Mouse (Mus musculus): ENCODE results near the gene Tsfm.
A peak's percentile ranks its signal among the peaks of the same experiment; 100 is the strongest.

The Tsfm gene

GRCm38 (mm10) chr10:127041274-127041766 is 10.7 kb upstream of the Tsfm start, which contains the start of the genes Mettl1 and Eef1akmt3:
Gene Mettl1, plus strand, starts transcription at chr10:127041414.
Gene Eef1akmt3, minus strand, starts transcription at chr10:127041513.
- no peak for DNase-seq

DNA sequence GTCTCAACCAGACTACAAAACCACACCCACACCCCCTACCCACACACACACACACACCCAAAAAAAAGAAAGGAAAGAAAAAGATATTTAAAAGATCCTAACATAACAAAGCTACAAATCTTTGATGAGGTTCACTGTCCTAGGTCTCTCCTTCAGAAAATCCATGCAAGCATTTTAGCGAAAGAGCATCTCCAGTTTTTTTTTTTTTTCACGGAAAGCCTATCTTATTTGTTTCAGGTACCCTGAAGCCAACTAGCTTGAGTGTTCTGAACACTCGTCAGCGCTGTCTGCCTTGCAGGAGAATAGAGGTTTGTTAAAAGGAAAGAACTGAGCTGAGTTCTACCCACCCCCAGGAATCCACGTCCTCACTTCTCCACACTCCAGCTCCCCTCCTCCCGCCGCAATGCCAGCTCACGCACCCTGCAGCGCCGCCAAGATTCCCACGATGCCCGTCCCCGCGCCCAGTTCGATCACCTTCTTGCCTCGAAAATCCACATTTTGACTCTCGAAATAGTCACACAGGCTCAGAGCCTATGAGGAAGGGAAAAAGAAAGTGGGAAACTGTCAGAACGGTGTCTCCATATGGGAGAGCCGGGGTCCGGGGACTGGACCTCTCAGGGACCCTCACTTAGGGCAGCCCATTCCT is 10.1 kb upstream of the Tsfm start:
- DNase-seq: peak; percentile 39

- peak; percentile 43 for DNase-seq
Measured at GRCm38 (mm10) chr10:127037641-127038040, 7.0 kb upstream of the Tsfm start.

DNA sequence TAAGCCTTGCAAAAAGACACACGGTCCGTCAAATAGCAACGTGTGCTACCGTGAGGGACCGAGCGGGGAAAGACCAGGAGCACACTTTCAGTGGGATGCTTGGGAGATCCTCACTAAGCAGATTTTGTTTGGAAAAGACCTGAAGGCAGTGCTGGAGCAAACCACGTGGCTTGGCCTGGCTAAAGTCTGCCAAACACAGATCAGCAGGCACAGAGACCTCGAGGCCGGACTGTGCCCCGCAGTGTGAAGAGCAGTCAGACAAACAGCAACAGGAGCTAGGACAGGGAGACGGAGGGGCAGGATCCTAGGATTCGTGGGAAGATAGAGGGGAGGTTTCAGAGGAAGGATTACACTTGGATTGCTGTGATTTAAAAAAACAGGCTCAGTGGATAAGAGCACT is 5.6 kb upstream of the Tsfm start:
- DNase-seq: peak; percentile 72

- peak; percentile 62 for DNase-seq
Measured at GRCm38 (mm10) chr10:127033301-127033741, 2.7 kb upstream of the Tsfm start.

DNA sequence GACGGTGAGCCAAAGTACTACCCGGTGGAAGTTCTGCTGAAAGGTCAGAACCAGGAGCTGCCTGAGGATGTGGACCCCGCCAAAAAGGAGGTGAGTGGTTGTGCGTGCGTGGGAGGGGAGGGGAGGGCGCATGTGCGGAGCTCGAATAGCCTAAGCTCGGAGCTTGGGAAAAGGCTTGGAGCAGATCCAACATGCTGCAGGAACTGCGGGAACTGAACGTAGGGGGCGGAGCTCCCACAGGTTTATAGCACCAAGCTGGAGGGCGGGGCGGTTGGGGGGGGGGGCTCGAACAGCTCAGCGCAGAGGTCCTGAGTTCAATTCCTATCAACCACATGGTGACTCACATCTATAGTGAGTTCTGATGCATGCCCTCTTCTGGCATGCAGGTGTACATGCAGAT is 12.2 kb downstream of the Tsfm start:
- no peak for DNase-seq

DNA sequence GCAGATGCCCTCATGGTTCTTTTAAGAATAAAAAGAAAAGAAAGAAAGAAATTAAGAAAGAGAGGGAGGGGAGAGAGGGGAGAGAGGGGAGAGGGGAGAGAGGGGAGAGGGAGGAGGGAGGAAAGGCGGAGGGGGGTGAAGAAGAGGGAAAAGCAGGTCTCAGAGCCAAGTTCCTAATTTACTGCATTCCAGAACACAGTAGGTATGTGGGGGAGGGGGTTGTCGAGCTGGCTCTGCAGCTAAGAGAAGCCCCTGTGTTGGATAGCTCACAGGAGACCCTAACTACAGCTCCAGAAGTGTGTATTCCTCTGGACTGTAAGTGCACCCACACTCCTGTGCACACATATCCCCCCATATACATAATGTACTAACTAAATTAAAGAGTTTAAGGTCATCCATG is 13.6 kb downstream of the Tsfm start:
- no peak for DNase-seq

GRCm38 (mm10) chr10:127016488-127016887 is 14.2 kb downstream of the Tsfm start:
- peak; percentile 60 for DNase-seq

- DNase-seq: no peak
Measured at GRCm38 (mm10) chr10:127003806-127004205, 26.8 kb downstream of the Tsfm start.

DNA sequence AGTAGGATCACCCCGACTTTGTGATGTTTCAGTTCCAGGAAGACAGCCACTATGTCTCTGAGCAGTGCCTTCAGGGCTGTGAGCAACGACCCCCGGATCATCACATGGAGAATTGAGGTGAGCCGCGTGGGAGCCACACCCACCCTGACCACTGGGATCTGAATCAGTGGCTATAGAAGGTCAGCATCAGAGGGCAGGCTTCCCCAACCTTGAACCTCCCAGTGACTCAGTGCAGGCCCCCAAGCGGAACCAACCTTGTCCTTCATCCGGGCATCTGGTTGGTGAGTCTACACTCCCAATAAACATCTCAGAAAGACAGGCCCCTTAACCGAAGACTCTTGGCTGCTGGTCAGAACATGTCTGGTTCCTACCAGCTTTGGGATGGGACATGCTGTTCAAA is 27.3 kb downstream of the Tsfm start:
- no peak for DNase-seq

DNA sequence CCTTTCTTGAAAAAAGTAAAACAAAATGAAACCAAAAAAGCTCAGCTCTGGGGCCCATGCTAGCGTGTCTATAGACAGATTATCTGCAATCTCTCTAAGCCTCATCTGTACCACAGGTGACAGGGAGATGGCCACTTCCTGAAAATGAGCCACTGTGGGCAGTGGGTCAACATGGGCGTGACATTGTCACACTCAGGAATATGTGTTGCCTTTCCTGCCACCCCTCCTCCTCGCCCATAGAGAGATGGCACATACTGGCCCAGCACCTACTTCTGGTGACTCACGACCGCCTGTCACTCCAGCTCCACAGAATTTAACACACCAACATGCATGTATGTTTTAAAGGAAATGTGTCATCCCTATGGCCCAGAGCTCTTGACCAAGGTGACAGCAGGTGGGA is 27.9 kb downstream of the Tsfm start:
- no peak for DNase-seq

- no peak for DNase-seq
Measured at GRCm38 (mm10) chr10:127002056-127002455, 28.6 kb downstream of the Tsfm start.

GRCm38 (mm10) chr10:127001297-127001696 is 29.3 kb downstream of the Tsfm start:
- no peak for DNase-seq

DNA sequence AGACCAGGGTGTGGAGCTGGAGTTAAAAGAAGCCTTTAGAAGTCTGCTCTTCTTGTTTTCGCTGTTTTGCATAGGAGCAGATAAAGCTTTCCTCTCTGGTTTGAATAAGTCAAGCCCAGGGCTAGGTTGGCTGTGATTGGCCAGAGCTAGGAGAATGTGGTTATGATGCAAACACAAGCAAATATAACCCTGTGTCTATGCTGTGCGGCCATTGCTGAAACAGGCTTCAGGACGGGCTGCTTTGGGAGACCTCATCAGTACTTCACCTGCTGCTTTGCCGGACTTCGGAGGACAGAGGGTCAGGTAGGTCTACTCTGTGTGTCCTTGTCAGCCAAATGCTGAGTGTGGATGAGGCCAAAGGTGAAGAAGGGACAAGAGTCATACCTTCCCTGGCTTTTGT is 30.1 kb downstream of the Tsfm start, which contains the start of gene Avil:
TSS of gene Avil (plus strand) at position 181 of the 400 bp plus-strand sequence.
- no peak for DNase-seq

DNA sequence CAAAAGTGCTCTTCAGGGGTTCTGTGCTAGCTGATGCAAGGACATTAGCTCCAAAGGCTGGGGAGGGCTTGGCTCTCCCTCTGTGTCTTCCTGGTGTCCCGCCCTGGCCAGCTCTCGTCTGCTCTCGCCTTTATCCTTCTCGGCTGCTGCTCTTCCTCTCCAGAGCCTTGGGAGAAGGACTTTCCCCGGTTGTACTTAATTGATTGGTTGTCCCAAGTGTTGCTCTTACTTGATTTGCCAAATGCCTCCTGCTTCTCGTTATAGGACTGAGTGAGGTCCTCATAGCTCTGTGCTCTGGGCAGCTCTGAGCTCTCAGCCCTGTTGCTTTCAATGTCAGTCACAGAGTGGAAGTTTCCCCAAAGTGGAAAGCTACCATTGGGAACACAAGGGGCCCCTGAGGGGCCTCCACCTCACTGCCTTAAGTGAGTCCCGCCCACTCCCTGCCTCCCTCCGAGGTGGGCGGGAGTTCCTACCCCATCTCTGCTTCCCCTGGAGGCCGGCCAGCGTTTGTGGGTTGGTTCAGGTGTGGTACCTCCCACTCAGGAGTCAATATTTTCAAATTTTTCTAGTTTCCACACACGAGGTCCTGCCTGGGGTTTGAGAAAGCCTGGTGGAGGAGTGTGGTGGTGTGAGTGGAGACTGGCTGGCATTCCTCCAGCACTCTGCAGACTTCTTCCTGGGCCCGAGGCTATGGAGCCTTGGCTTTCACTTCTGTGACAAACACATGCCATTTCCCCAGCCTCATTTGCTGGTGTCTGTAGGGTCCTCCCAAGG is 33.1 kb downstream of the Tsfm start:
- no peak for DNase-seq

- DNase-seq: no peak
Measured at GRCm38 (mm10) chr10:126993621-126994020, 37.0 kb downstream of the Tsfm start.

GRCm38 (mm10) chr10:126991676-126992075 is 39.0 kb downstream of the Tsfm start:
- no peak for DNase-seq

DNA sequence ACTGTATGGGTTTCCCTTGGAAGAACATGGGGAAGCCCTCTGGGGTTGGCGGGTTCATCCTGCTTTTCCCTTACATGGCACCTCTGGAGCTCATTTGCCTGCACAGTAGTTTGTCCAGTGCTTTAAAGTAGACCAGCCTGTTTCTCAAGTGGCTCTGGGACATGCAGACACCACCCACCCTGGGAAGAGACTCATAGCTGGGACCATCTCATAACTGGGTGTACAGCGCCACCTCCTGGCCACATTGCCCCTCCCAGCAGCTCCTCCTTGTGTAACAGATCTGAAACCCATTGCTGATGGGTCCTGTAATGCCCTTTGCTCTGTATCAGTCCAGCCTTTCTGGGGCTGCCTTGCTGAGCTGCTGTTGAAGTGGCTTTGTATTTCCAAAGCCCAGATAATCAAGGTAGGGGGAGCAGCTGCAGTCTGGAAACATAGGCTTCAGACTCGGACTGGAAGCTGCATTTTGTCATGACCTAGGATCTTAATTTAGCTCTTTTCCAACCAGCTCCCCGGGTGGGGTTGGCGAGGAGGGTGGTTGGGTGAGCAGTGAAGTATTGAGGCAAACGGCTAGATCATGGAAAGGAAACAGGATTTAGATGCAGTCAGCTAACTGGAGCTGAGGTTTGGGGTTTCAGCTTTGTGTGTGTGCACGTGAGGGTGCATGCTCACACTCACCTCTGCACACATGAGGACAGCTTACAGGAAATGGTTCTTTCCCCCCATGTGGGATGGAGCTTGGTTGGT is 40.2 kb downstream of the Tsfm start:
- DNase-seq: peak; percentile 88

DNA sequence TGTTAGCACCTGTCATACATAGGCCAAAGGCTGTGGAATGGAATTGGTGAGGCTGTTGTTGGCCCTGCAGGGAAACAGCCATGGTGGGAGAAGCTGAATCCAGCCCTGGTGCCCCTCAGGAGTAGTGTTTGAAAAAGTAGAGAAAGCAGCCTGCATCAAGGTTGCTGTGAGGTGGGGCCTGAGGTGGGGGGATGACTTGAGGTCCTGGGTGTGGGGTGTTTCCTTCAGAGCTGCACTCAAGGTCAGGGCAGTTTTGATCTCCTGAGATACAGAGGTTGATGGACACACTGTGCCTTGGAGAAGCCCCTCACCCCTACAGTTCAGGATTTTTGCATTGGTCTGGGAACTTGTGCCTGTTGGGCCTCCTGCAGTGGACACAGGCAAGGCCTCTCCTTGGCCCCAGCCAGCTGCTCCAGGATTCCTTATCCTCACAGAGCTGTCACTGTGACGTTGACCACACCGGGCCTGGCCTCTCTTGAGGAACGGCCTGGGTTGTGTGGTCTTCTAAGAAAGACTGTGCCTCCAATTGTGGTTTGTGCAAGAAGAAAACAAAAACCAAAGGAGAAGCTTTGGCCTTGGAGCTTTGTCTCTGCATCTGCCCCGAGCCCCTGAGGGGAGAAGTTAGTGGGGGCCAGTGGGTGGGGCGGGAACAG is 42.0 kb downstream of the Tsfm start:
- DNase-seq: no peak

- DNase-seq: no peak
Measured at GRCm38 (mm10) chr10:126987183-126988118, 43.2 kb downstream of the Tsfm start.

- peak; percentile 86 for DNase-seq
Measured at GRCm38 (mm10) chr10:126986541-126986961, 44.1 kb downstream of the Tsfm start.

GRCm38 (mm10) chr10:126985579-126985978 is 45.1 kb downstream of the Tsfm start:
- DNase-seq: no peak
